Mouse (Mus musculus) embryonic facial prominence, embryonic 15.5 days (tissue): Measurements from ENCODE around the gene Drc1. TPM values are rescaled to one million over a fixed set of nuclear protein-coding genes. Genes with fewer than 3 reads are reported as not detected.

Experiments
- ATAC-seq: fragments of 200-750 bp; cut with Nextera tagmentation; 2 replicates; pipeline ENCODE4 v1.8.0; 2017; ENCODE audit warnings: low read depth, moderate TSS enrichment; ENCODE audit not compliant: insufficient number of reproducible peaks, low FRiP score, low TSS enrichment
- H3K27ac ChIP-seq: fragments of 300-500 bp; sonication (generic); replicated peaks from 2 replicates; pipeline ENCODE4 v1.5.1; 2015; ENCODE audit warnings: mild to moderate bottlenecking, inconsistent platforms
- H3K27me3 ChIP-seq: fragments of 300-500 bp; sonication (generic); 2 replicates; pipeline ENCODE4 v1.6.1; 2015; ENCODE audit warnings: inconsistent platforms
- H3K36me3 ChIP-seq: fragments of 300-500 bp; sonication (generic); 2 replicates; pipeline ENCODE4 v1.6.1; 2015; ENCODE audit warnings: mild to moderate bottlenecking, inconsistent platforms
- H3K4me1 ChIP-seq: fragments of 300-500 bp; sonication (generic); 2 replicates; pipeline ENCODE4 v1.6.1; 2015; ENCODE audit warnings: inconsistent platforms
- H3K4me2 ChIP-seq: fragments of 300-500 bp; sonication (generic); replicated peaks from 2 replicates; pipeline ENCODE4 v1.6.1; 2015; ENCODE audit warnings: mild to moderate bottlenecking, inconsistent platforms
- H3K4me3 ChIP-seq: fragments of 300-500 bp; sonication (generic); replicated peaks from 2 replicates; pipeline ENCODE4 v1.5.1; 2015; ENCODE audit warnings: mild to moderate bottlenecking, inconsistent platforms
- H3K9ac ChIP-seq: fragments of 300-500 bp; sonication (generic); 2 replicates; pipeline ENCODE4 v1.6.1; 2015; ENCODE audit warnings: inconsistent platforms
- H3K9me3 ChIP-seq: fragments of 300-500 bp; sonication (generic); replicated peaks from 2 replicates; pipeline ENCODE4 v1.6.1; 2016; ENCODE audit warnings: inconsistent platforms
- WGBS: fragments of 180-500 bp; shearing (Covaris S2); methylation state at CpG from one replicate; pipeline ENCODE4 v1.1.7; 2015; 5-methylcytosine and 5-hydroxymethylcytosine counted together
- polyA plus RNA-seq: library from polyadenylated mRNA; unstranded; fragments of >200 nt; fragmentation: Nextera tagmentation; extraction: Ambion mirVana; gene quantifications from 2 replicates; pipeline ENCODE4 v1.2.1, GENCODE M21; 2015

The Drc1 gene
- polyA plus RNA-seq = 4.4 and 8.5 TPM in 2 replicates

GRCm38 (mm10) chr5:30281291-30281732 lies at the start of gene Drc1:
TSS of gene Drc1 (plus strand) at chr5:30281388.
- Histone ChIP-seq H3K4me2 (peak within 1 kb of the TSS; percentile 59), H3K36me3 (no peaks in the 10 kb centered on the region), H3K27ac (no peak within 1 kb of the TSS), H3K4me3 (peak within 1 kb of the TSS; percentile 38), H3K9me3 (no peaks in the 10 kb centered on the region; the same call in 1 of the 2 replicates), H3K27me3 (no peaks in the 10 kb centered on the region), H3K9ac (no peak within 1 kb of the TSS), H3K4me1 (peaks cover 4% of the 10 kb centered on the region)
- ATAC-seq = no peak
- under 1% methylated on average over 26 of the region's 26 CpGs for WGBS

GRCm38 (mm10) chr5:30231891-30232270 lies 49.3 kb upstream of the Drc1 start:
- H3K9ac ChIP-seq = peak overlapping the region; percentile 55
- peaks cover 4% of the 10 kb centered on the region; the same call in 1 of the 2 replicates for H3K36me3 ChIP-seq
- H3K4me2 ChIP-seq = peak overlapping the region; percentile 63
- no peaks in the 10 kb centered on the region for H3K27me3 ChIP-seq
- H3K4me3 ChIP-seq = peak overlapping the region; percentile 89
- peaks cover 25% of the 10 kb centered on the region for H3K4me1 ChIP-seq
- 38% methylated on average over 16 of the region's 16 CpGs for WGBS
- ATAC-seq = no peak
- H3K9me3 ChIP-seq = no peaks in the 10 kb centered on the region
- H3K27ac ChIP-seq = peak overlapping the region; percentile 63

GRCm38 (mm10) chr5:30232271-30232971 lies 48.8 kb upstream of the Drc1 start, which contains the start of gene Selenoi:
TSS of gene Selenoi (plus strand) at chr5:30232581.
- H3K4me2 ChIP-seq = peak within 1 kb of the TSS; percentile 63
- peak within 1 kb of the TSS; percentile 91 for H3K9ac ChIP-seq
- no peaks in the 10 kb centered on the region for H3K27me3 ChIP-seq
- peak within 1 kb of the TSS; percentile 89 for H3K4me3 ChIP-seq
- H3K4me1 ChIP-seq = peaks cover 25% of the 10 kb centered on the region
- peaks cover 4% of the 10 kb centered on the region; the same call in 1 of the 2 replicates for H3K36me3 ChIP-seq
- no peaks in the 10 kb centered on the region for H3K9me3 ChIP-seq
- WGBS = 1% methylated on average over 71 of the region's 71 CpGs
- peak within 1 kb of the TSS; percentile 89 for H3K27ac ChIP-seq
- ATAC-seq = peak; percentile 100

- no peaks in the 10 kb centered on the region for H3K9me3 ChIP-seq
- H3K4me3 ChIP-seq = peak overlapping the region; percentile 89
- peak overlapping the region; percentile 63 for H3K4me2 ChIP-seq
- H3K4me1 ChIP-seq = peaks cover 25% of the 10 kb centered on the region
- H3K27ac ChIP-seq = peak overlapping the region; percentile 89
- H3K27me3 ChIP-seq = no peaks in the 10 kb centered on the region
- WGBS = 5% methylated on average over 15 of the region's 15 CpGs
- no peak for ATAC-seq
- peak overlapping the region; percentile 91 for H3K9ac ChIP-seq
- H3K36me3 ChIP-seq = peaks cover 4% of the 10 kb centered on the region; the same call in 1 of the 2 replicates
Measured at GRCm38 (mm10) chr5:30233042-30233441, 48.1 kb upstream of the Drc1 start.

- Histone ChIP-seq H3K4me1 (peaks cover 25% of the 10 kb centered on the region), H3K4me3 (peak overlapping the region; percentile 89), H3K27me3 (no peaks in the 10 kb centered on the region), H3K36me3 (peaks cover 8% of the 10 kb centered on the region; the same call in 1 of the 2 replicates), H3K4me2 (peak overlapping the region; percentile 63), H3K27ac (no peak overlapping the region), H3K9me3 (no peaks in the 10 kb centered on the region), H3K9ac (no peak overlapping the region; the same call in 1 of the 2 replicates)
- WGBS = 71% methylated on average over 8 of the region's 8 CpGs
- ATAC-seq = no peak
Measured at GRCm38 (mm10) chr5:30233979-30234378, 47.2 kb upstream of the Drc1 start.

- 0 out of 2 replicates have a peak, but pooled peaks cover 4% of the 10 kb centered on the region for H3K36me3 ChIP-seq
- no peak for ATAC-seq
- no peak overlapping the region for H3K4me3 ChIP-seq
- no peak overlapping the region for H3K4me2 ChIP-seq
- 85% methylated on average over 2 of the region's 2 CpGs for WGBS
- peaks cover 25% of the 10 kb centered on the region for H3K4me1 ChIP-seq
- no peaks in the 10 kb centered on the region for H3K9me3 ChIP-seq
- H3K27ac ChIP-seq = no peak overlapping the region
- H3K9ac ChIP-seq = no peak overlapping the region
- no peaks in the 10 kb centered on the region for H3K27me3 ChIP-seq
Measured at GRCm38 (mm10) chr5:30235641-30236126, 45.5 kb upstream of the Drc1 start.

- Histone ChIP-seq H3K27ac (no peak overlapping the region), H3K4me1 (peaks cover 14% of the 10 kb centered on the region), H3K4me3 (no peak overlapping the region), H3K4me2 (no peak overlapping the region), H3K9ac (no peak overlapping the region), H3K9me3 (no peaks in the 10 kb centered on the region), H3K27me3 (no peaks in the 10 kb centered on the region), H3K36me3 (0 out of 2 replicates have a peak, but pooled peaks cover 4% of the 10 kb centered on the region)
- ATAC-seq = no peak
- 92% methylated on average over 5 of the region's 5 CpGs for WGBS
Measured at GRCm38 (mm10) chr5:30238533-30238932, 42.7 kb upstream of the Drc1 start.

GRCm38 (mm10) chr5:30240552-30240951 lies 40.6 kb upstream of the Drc1 start:
- no peak for ATAC-seq
- no peak overlapping the region for H3K4me3 ChIP-seq
- H3K4me2 ChIP-seq = no peak overlapping the region
- no peaks in the 10 kb centered on the region for H3K27me3 ChIP-seq
- no peak overlapping the region for H3K27ac ChIP-seq
- H3K4me1 ChIP-seq = no peaks in the 10 kb centered on the region
- 0 out of 2 replicates have a peak, but pooled peaks cover 4% of the 10 kb centered on the region for H3K36me3 ChIP-seq
- WGBS = 77% methylated on average over 7 of the region's 7 CpGs
- H3K9me3 ChIP-seq = no peaks in the 10 kb centered on the region
- no peak overlapping the region for H3K9ac ChIP-seq

GRCm38 (mm10) chr5:30242410-30242809 lies 38.8 kb upstream of the Drc1 start:
- Histone ChIP-seq H3K27ac (no peak overlapping the region), H3K9me3 (no peaks in the 10 kb centered on the region), H3K4me3 (no peak overlapping the region), H3K9ac (no peak overlapping the region), H3K36me3 (0 out of 2 replicates have a peak, but pooled peaks cover 4% of the 10 kb centered on the region), H3K4me2 (no peak overlapping the region), H3K27me3 (no peaks in the 10 kb centered on the region), H3K4me1 (no peaks in the 10 kb centered on the region)
- WGBS = 59% methylated on average over 1 of the region's 1 CpGs
- ATAC-seq = no peak

GRCm38 (mm10) chr5:30243741-30244140 lies 37.4 kb upstream of the Drc1 start:
- H3K4me3 ChIP-seq = no peak overlapping the region
- H3K27ac ChIP-seq = no peak overlapping the region
- no peaks in the 10 kb centered on the region for H3K27me3 ChIP-seq
- WGBS = 56% methylated on average over 9 of the region's 9 CpGs
- H3K9me3 ChIP-seq = no peaks in the 10 kb centered on the region
- no peak overlapping the region for H3K4me2 ChIP-seq
- no peak overlapping the region for H3K9ac ChIP-seq
- H3K36me3 ChIP-seq = no peaks in the 10 kb centered on the region
- ATAC-seq = no peak
- no peaks in the 10 kb centered on the region for H3K4me1 ChIP-seq

GRCm38 (mm10) chr5:30245861-30246416 lies 35.2 kb upstream of the Drc1 start:
- 86% methylated on average over 9 of the region's 9 CpGs for whole genome bisulfite sequencing
- ATAC-seq = no peak
- Histone ChIP-seq H3K4me3 (no peak overlapping the region), H3K27me3 (no peaks in the 10 kb centered on the region), H3K4me2 (no peak overlapping the region), H3K4me1 (no peaks in the 10 kb centered on the region), H3K9ac (no peak overlapping the region), H3K27ac (no peak overlapping the region), H3K36me3 (no peaks in the 10 kb centered on the region), H3K9me3 (no peaks in the 10 kb centered on the region)
